9 mouse cellular contexts compared by ENCODE assay signal in genomic region chr9:72628591-72628990, GRCm38 (mm10). TPM values are rescaled to one million over a fixed set of nuclear protein-coding genes. Genes with fewer than 3 reads are reported as not detected.
DNase-seq lines count a peak whose midpoint lies in the region; ATAC-seq and TF ChIP-seq lines count a peak whose summit lies in the region.
"Had no signal": no experiment of that assay in that cellular context is flagged by ENCODE, and none has a peak within 500 bp of the region (broad histone marks: within the 10 kb centered on the region; RNA-seq: fewer than 3 reads in every experiment).

No protein-coding gene starts in this region.

- no peak for TF ChIP-seq POLR2A in thymus, adult 2 months (IDR thresholded peaks at IDR 0.05; ENCODE audit: control insufficient read depth, extremely low read depth, insufficient read depth, low read length, poor library complexity)

- peak; percentile 75 for ATAC-seq in forebrain, embryonic 14.5 days
- peak; percentile 83 for ATAC-seq in intestine, embryonic 16.5 days
- 0 out of 2 replicates have a peak, but pooled peaks have one; percentile 63 for ATAC-seq in stomach, embryonic 14.5 days (ENCODE audit: insufficient number of reproducible peaks, insufficient read depth, low FRiP score, low read depth)

- H3K27ac ChIP-seq in forebrain, embryonic 14.5 days (ENCODE audit: low read depth, low read length) = no peak overlapping the region
- H3K27ac ChIP-seq in forebrain, embryonic 10.5 days = no peak overlapping the region
- H3K27ac ChIP-seq in intestine, embryonic 16.5 days (ENCODE audit: low read length) = peak overlapping the region; percentile 54; the same call in 1 of the 2 replicates
- H3K27ac ChIP-seq in stomach, embryonic 14.5 days (ENCODE audit: low read length) = peak overlapping the region; percentile 49; the same call in 1 of the 2 replicates
- no peak overlapping the region for H3K27ac ChIP-seq in thymus, adult 2 months (ENCODE audit: control insufficient read depth, insufficient read depth, low read length)

- H3K27me3 ChIP-seq in forebrain, embryonic 14.5 days (replicated peaks; ENCODE audit: control insufficient read depth, insufficient read depth, low read length) = no peaks in the 10 kb centered on the region
- H3K27me3 ChIP-seq in forebrain, embryonic 10.5 days (ENCODE audit: poor library complexity, severe bottlenecking) = no peaks in the 10 kb centered on the region
- H3K27me3 ChIP-seq in intestine, embryonic 16.5 days (replicated peaks; ENCODE audit: control insufficient read depth, insufficient read depth, low read length) = no peaks in the 10 kb centered on the region
- no peaks in the 10 kb centered on the region for H3K27me3 ChIP-seq in stomach, embryonic 14.5 days (ENCODE audit: control insufficient read depth, insufficient read depth, low read length)
- H3K27me3 ChIP-seq in thymus, adult 2 months (ENCODE audit: control insufficient read depth, insufficient read depth, low read length) = no peaks in the 10 kb centered on the region

- no peaks in the 10 kb centered on the region for H3K36me3 ChIP-seq in forebrain, embryonic 14.5 days (ENCODE audit: control insufficient read depth, insufficient read depth, low read length)
- peaks cover 5% of the 10 kb centered on the region for H3K36me3 ChIP-seq in forebrain, embryonic 10.5 days (replicated peaks)
- H3K36me3 ChIP-seq in intestine, embryonic 16.5 days (ENCODE audit: control insufficient read depth, insufficient read depth, low read length) = no peaks in the 10 kb centered on the region
- H3K36me3 ChIP-seq in stomach, embryonic 14.5 days (ENCODE audit: control insufficient read depth, insufficient read depth, low read length) = peaks cover under 1% of the 10 kb centered on the region; the same call in 1 of the 2 replicates
- H3K36me3 ChIP-seq in thymus, adult 2 months (ENCODE audit: control insufficient read depth, insufficient read depth, low read length) = no peaks in the 10 kb centered on the region

- H3K4me2 ChIP-seq in forebrain, embryonic 14.5 days (ENCODE audit: low read length) = no peak overlapping the region
- no peak overlapping the region for H3K4me2 ChIP-seq in intestine, embryonic 16.5 days (ENCODE audit: low read depth, low read length)
- no peak overlapping the region for H3K4me2 ChIP-seq in stomach, embryonic 14.5 days (replicated peaks; ENCODE audit: low read depth, low read length)

- H3K4me3 ChIP-seq in forebrain, embryonic 14.5 days (ENCODE audit: low read depth, low read length) = no peak overlapping the region
- H3K4me3 ChIP-seq in forebrain, embryonic 10.5 days = no peak overlapping the region
- no peak overlapping the region for H3K4me3 ChIP-seq in intestine, embryonic 16.5 days (ENCODE audit: low read length)
- no peak overlapping the region for H3K4me3 ChIP-seq in stomach, embryonic 14.5 days (ENCODE audit: low read depth, low read length)
- H3K4me3 ChIP-seq in thymus, adult 2 months (ENCODE audit: control insufficient read depth, insufficient read depth, low read length) = no peak overlapping the region
- H3K4me3 ChIP-seq: megakaryocyte, embryonic 14.5 days had no signal

- no peak overlapping the region for H3K9ac ChIP-seq in forebrain, embryonic 14.5 days (ENCODE audit: low read length)
- no peak overlapping the region for H3K9ac ChIP-seq in intestine, embryonic 16.5 days (ENCODE audit: low read depth, low read length)
- H3K9ac ChIP-seq in stomach, embryonic 14.5 days (replicated peaks; ENCODE audit: low read depth, low read length) = no peak overlapping the region

- WGBS in forebrain, embryonic 14.5 days = 3% methylated on average over 2 of the region's 2 CpGs
- 59% methylated on average over 2 of the region's 2 CpGs for WGBS in forebrain, embryonic 10.5 days
- WGBS in intestine, embryonic 16.5 days = 9% methylated on average over 2 of the region's 2 CpGs
- 6% methylated on average over 2 of the region's 2 CpGs for WGBS in stomach, embryonic 14.5 days
- WGBS in thymus, adult 2 months = 2% methylated on average over 2 of the region's 2 CpGs

- H3K4me1 ChIP-seq in forebrain, embryonic 14.5 days (ENCODE audit: control insufficient read depth, insufficient read depth, low read length) = peaks cover 9% of the 10 kb centered on the region
- H3K4me1 ChIP-seq in forebrain, embryonic 10.5 days = peaks cover 12% of the 10 kb centered on the region; the same call in 1 of the 2 replicates
- peaks cover 11% of the 10 kb centered on the region; the same call in 1 of the 2 replicates for H3K4me1 ChIP-seq in intestine, embryonic 16.5 days (ENCODE audit: control insufficient read depth, insufficient read depth, low read length)
- H3K4me1 ChIP-seq in stomach, embryonic 14.5 days (ENCODE audit: control insufficient read depth, insufficient read depth, low read length) = peaks cover 13% of the 10 kb centered on the region; the same call in 1 of the 2 replicates
- H3K4me1 ChIP-seq in thymus, adult 2 months (replicated peaks; ENCODE audit: control insufficient read depth, insufficient read depth, low read length) = no peaks in the 10 kb centered on the region

- peak; percentile 82 for DNase-seq in forebrain, embryonic 14.5 days (ENCODE audit: low spot score)
- DNase-seq in forebrain, embryonic 10.5 days (ENCODE audit: extremely low spot score, low spot score) = no peak
- DNase-seq in ovary, postnatal 14 days (ENCODE audit: low spot score) = peak; percentile 33
- DNase-seq in ovary, postnatal 10 days (ENCODE audit: low spot score) = no peak
- no peak for DNase-seq in thymus, adult 2 months
- no peak for DNase-seq in layer of hippocampus, postnatal 10 days (ENCODE audit: low spot score in 2 of 2)

- no peak for TF ChIP-seq CTCF in thymus, adult 2 months (IDR thresholded peaks at IDR 0.05; ENCODE audit: borderline replicate concordance, control insufficient read depth, extremely low read depth, insufficient read depth, low read length, poor library complexity)

- no peaks in the 10 kb centered on the region for H3K9me3 ChIP-seq in forebrain, embryonic 14.5 days (replicated peaks; ENCODE audit: control insufficient read depth, low read length)
- no peaks in the 10 kb centered on the region for H3K9me3 ChIP-seq in forebrain, embryonic 10.5 days
- H3K9me3 ChIP-seq in intestine, embryonic 16.5 days (ENCODE audit: control insufficient read depth, low read length) = no peaks in the 10 kb centered on the region
- no peaks in the 10 kb centered on the region for H3K9me3 ChIP-seq in stomach, embryonic 14.5 days (ENCODE audit: control insufficient read depth, low read depth, low read length)
- H3K9me3 ChIP-seq: megakaryocyte, embryonic 14.5 days had no signal

RNA-seq across cellular contexts. Expression of gene Nedd4, which starts 33.6 kb away (rescaled TPM):
- polyA plus RNA-seq in forebrain, embryonic 14.5 days (2014; fragmentation: Nextera tagmentation; extraction: Ambion mirVana) = 437 and 459 TPM in 2 replicates
- polyA plus RNA-seq in forebrain, embryonic 10.5 days (2016; fragmentation: Nextera tagmentation; extraction: Ambion mirVana) = 634 and 643 TPM in 2 replicates
- 397 and 409 TPM in 2 replicates for polyA plus RNA-seq in intestine, embryonic 16.5 days (2015; fragmentation: Nextera tagmentation; extraction: Ambion mirVana)
- polyA plus RNA-seq in stomach, embryonic 14.5 days (2014; fragmentation: Nextera tagmentation; extraction: Ambion mirVana) = 755 and 764 TPM in 2 replicates
- 71.7 and 80.4 TPM in 2 replicates for polyA plus RNA-seq in thymus, adult 2 months (2012; rRNA removed)
- 100 to 1,000 TPM; 342 to 359 TPM for total RNA-seq in layer of hippocampus, postnatal 10 days (2021)

Comparison
In these comparisons a context has a peak if more than half of its experiments do, and no peak if none do; other contexts are left out.
1. DNase-seq: peak in forebrain, embryonic 14.5 days (single experiment) and ovary, postnatal 14 days (single experiment); none in forebrain, embryonic 10.5 days (single experiment), ovary, postnatal 10 days (single experiment), thymus, adult 2 months (single experiment) and layer of hippocampus, postnatal 10 days (0 of 2).
2. H3K27ac ChIP-seq: peak in intestine, embryonic 16.5 days (single experiment) and stomach, embryonic 14.5 days (single experiment); none in forebrain, embryonic 14.5 days (single experiment), forebrain, embryonic 10.5 days (single experiment) and thymus, adult 2 months (single experiment).
3. Peak in every context shown above with its lines, with median percentiles within 50 percentile points of each other: ATAC-seq.